Mouse (Mus musculus) kidney, embryonic 16.5 days (tissue): ENCODE measurements at regions not wholly inside any gene's neighbourhood (a gene's known extent, or its start where the extent isn't known, plus 50 kb on each side); places are given as distances from the start of the nearest gene placed in this dataset.
A peak's percentile ranks its signal among the peaks of the same experiment; 100 is the strongest.

ENCODE experiments used
- ATAC-seq: fragments of 200-750 bp; cut with Nextera tagmentation; 2 replicates; pipeline ENCODE4 v1.8.0; 2017; ENCODE audit warnings: moderate TSS enrichment; ENCODE audit not compliant: low FRiP score, low TSS enrichment
- H3K27ac ChIP-seq: fragments of 300-500 bp; sonication (generic); 2 replicates; pipeline ENCODE4 v1.5.1; 2014; ENCODE audit warnings: low read length
- H3K27me3 ChIP-seq: fragments of 300-500 bp; sonication (generic); 2 replicates; pipeline ENCODE4 v1.6.1; 2014; ENCODE audit warnings: low read length, control low read depth, mixed read lengths; ENCODE audit not compliant: insufficient read depth
- H3K36me3 ChIP-seq: fragments of 300-500 bp; sonication (generic); 2 replicates; pipeline ENCODE4 v1.6.1; 2014; ENCODE audit warnings: low read length, control low read depth, mixed read lengths; ENCODE audit not compliant: insufficient read depth
- H3K4me1 ChIP-seq: fragments of 300-500 bp; sonication (generic); 2 replicates; pipeline ENCODE4 v1.6.1; 2014; ENCODE audit warnings: low read length, control low read depth, mixed read lengths; ENCODE audit not compliant: insufficient read depth
- H3K4me2 ChIP-seq: fragments of 300-500 bp; sonication (generic); replicated peaks from 2 replicates; pipeline ENCODE4 v1.6.1; 2014; ENCODE audit warnings: low read depth, low read length
- H3K4me3 ChIP-seq: fragments of 300-500 bp; sonication (generic); 2 replicates; pipeline ENCODE4 v1.5.1; 2014; ENCODE audit warnings: mild to moderate bottlenecking, low read length
- H3K9ac ChIP-seq: fragments of 300-500 bp; sonication (generic); replicated peaks from 2 replicates; pipeline ENCODE4 v1.6.1; 2014; ENCODE audit warnings: low read length
- H3K9me3 ChIP-seq: fragments of 300-500 bp; sonication (generic); 2 replicates; pipeline ENCODE4 v1.6.1; 2016; ENCODE audit warnings: low read length, control low read depth
- WGBS: fragments of 180-500 bp; shearing (Covaris S2); extraction: QIAGEN DNeasy Blood & Tissue Kit; methylation state at CpG from one replicate; pipeline ENCODE4 v1.1.7; 2014; 5-methylcytosine and 5-hydroxymethylcytosine counted together

DNA sequence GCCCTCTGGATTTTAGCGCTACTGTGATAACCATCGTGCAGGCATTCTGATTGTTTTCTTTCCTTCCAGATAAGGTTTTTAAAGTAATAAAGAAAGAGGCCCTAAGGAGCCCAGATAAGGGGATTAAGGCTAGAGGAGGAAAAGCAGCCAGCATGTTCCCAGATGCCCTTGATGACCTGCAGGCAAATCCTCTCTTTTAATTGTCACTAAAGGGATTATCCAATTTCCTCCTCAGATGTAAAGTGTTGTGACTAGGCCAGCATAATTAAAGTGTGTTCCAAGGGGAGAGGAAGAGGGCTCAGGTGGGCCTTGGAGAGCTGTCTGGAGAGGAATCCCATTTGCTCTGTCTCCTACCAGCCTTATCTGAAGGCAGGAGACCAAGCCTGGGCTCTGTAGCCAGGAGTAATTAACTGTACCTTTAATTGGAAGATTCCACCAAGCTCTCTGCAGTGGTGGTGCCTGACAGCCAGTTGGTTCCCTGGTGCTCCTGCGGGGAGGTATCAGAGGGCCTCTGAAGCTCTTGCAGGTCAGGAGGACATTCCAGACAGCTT is 644.2 kb downstream of the Tbc1d22a start:
- Histone ChIP-seq H3K4me3 (no peak overlapping the region), H3K36me3 (no peaks in the 10 kb centered on the region), H3K27ac (no peak overlapping the region), H3K27me3 (no peaks in the 10 kb centered on the region), H3K9ac (no peak overlapping the region), H3K4me1 (no peaks in the 10 kb centered on the region), H3K4me2 (no peak overlapping the region), H3K9me3 (no peaks in the 10 kb centered on the region)
- no peak for ATAC-seq
- 36% methylated on average over 3 of the region's 3 CpGs for WGBS

GRCm38 (mm10) chr15:86875721-86876309 is 661.6 kb downstream of the Tbc1d22a start:
- peak overlapping the region; percentile 5; the same call in 1 of the 2 replicates for H3K4me3 ChIP-seq
- no peak overlapping the region for H3K27ac ChIP-seq
- no peaks in the 10 kb centered on the region for H3K27me3 ChIP-seq
- no peak overlapping the region for H3K9ac ChIP-seq
- H3K4me1 ChIP-seq, result peaks cover 5% of the 10 kb centered on the region
- no peaks in the 10 kb centered on the region for H3K9me3 ChIP-seq
- H3K36me3 ChIP-seq, result no peaks in the 10 kb centered on the region
- 6% methylated on average over 7 of the region's 7 CpGs for WGBS
- peak overlapping the region; percentile 38 for H3K4me2 ChIP-seq
- peak; percentile 49; the same call in 1 of the 2 replicates for ATAC-seq

DNA sequence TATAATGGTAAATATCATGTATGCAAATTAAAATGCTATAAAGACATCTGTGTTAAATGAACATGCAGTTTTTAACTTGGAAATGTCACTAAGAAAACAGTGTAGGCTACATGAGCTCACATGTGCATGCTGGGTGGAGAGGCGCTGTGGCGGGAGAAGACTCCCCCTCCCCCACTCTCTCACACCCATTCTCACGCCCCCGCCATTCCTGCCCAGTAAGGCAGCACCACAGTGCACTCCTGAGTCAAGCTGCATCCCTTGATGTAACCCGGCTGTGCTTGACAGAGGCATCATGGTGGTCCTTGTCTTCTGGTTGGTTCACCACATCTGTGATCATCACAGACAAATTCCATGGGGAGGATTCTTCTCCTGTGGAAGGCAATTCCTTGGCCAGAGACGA is 647.1 kb upstream of the Fam19a5 start:
- no peaks in the 10 kb centered on the region for H3K36me3 ChIP-seq
- H3K9ac ChIP-seq, result no peak overlapping the region
- no peaks in the 10 kb centered on the region for H3K9me3 ChIP-seq
- H3K4me3 ChIP-seq, result no peak overlapping the region
- H3K27me3 ChIP-seq, result no peaks in the 10 kb centered on the region
- no peak overlapping the region for H3K4me2 ChIP-seq
- no peaks in the 10 kb centered on the region for H3K4me1 ChIP-seq
- 35% methylated on average over 6 of the region's 6 CpGs for WGBS
- ATAC-seq, result peak; percentile 54; the same call in 1 of the 2 replicates
- H3K27ac ChIP-seq, result no peak overlapping the region

DNA sequence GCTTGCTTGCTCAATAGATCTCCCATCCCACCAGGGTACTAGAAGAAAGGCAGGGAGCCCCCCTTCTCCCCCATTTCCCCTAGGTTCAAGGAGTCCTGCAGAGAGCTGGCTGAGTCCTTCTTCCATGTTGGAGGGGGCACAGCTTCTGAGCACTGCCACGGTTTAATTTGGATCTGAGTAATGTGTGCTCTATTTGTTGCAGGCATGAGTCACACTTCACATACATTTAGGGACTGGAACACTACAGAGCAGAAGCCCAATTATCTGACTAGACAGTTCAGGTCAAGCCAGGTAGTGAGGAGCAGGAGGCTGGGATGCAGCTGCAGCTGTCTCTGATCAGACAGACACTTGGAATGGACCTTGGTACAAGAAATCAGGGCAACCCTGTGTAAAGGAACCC is 644.1 kb upstream of the Fam19a5 start:
- Histone ChIP-seq H3K9me3 (no peaks in the 10 kb centered on the region), H3K27ac (no peak overlapping the region), H3K4me3 (no peak overlapping the region), H3K9ac (no peak overlapping the region), H3K27me3 (no peaks in the 10 kb centered on the region), H3K36me3 (no peaks in the 10 kb centered on the region), H3K4me1 (no peaks in the 10 kb centered on the region), H3K4me2 (no peak overlapping the region)
- WGBS, result 76% methylated on average over 1 of the region's 1 CpGs
- ATAC-seq, result no peak

GRCm38 (mm10) chr15:86903006-86903405 is 641.1 kb upstream of the Fam19a5 start:
- H3K9ac ChIP-seq, result no peak overlapping the region
- 34% methylated on average over 3 of the region's 3 CpGs for WGBS
- no peak overlapping the region for H3K27ac ChIP-seq
- no peak overlapping the region for H3K4me2 ChIP-seq
- ATAC-seq, result no peak
- H3K27me3 ChIP-seq, result no peaks in the 10 kb centered on the region
- no peaks in the 10 kb centered on the region for H3K4me1 ChIP-seq
- H3K4me3 ChIP-seq, result no peak overlapping the region
- no peaks in the 10 kb centered on the region for H3K9me3 ChIP-seq
- H3K36me3 ChIP-seq, result no peaks in the 10 kb centered on the region

- Histone ChIP-seq H3K4me1 (no peaks in the 10 kb centered on the region), H3K4me3 (no peak overlapping the region), H3K4me2 (no peak overlapping the region), H3K9me3 (no peaks in the 10 kb centered on the region), H3K9ac (no peak overlapping the region), H3K27ac (no peak overlapping the region), H3K36me3 (no peaks in the 10 kb centered on the region), H3K27me3 (no peaks in the 10 kb centered on the region)
- no peak for ATAC-seq
- 85% methylated on average over 3 of the region's 3 CpGs for WGBS
Observed at GRCm38 (mm10) chr15:86913276-86913675, 630.8 kb upstream of the Fam19a5 start.

GRCm38 (mm10) chr15:86917891-86918290 is 626.2 kb upstream of the Fam19a5 start:
- no peak for ATAC-seq
- Histone ChIP-seq H3K9me3 (no peaks in the 10 kb centered on the region), H3K4me3 (no peak overlapping the region), H3K36me3 (no peaks in the 10 kb centered on the region), H3K4me2 (no peak overlapping the region), H3K27ac (no peak overlapping the region), H3K27me3 (no peaks in the 10 kb centered on the region), H3K4me1 (no peaks in the 10 kb centered on the region), H3K9ac (no peak overlapping the region)
- whole genome bisulfite sequencing, result 89% methylated on average over 8 of the region's 8 CpGs

DNA sequence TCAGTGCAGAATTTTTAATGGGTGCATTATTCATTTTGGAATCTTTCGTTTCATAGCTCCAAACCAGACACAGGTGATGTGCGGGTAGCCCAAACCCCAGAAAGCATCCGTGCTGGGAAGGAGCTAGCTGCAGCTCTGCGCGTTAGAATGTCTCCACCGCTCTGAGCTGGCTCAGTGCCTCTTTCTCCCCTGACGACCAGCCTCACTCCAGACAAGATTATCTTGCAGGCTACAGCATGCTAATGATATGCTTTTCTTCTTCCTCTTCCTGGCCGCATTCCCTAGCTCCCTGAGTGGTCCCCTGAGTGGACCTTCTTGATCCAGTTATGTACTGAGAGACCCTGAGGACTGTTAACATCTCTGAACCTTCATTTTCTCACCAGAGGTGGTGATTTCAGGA is 624.4 kb upstream of the Fam19a5 start:
- Histone ChIP-seq H3K4me3 (no peak overlapping the region), H3K9me3 (no peaks in the 10 kb centered on the region), H3K4me2 (no peak overlapping the region), H3K4me1 (no peaks in the 10 kb centered on the region), H3K27ac (no peak overlapping the region), H3K27me3 (no peaks in the 10 kb centered on the region), H3K36me3 (no peaks in the 10 kb centered on the region), H3K9ac (no peak overlapping the region)
- ATAC-seq, result no peak
- 67% methylated on average over 8 of the region's 8 CpGs for WGBS

DNA sequence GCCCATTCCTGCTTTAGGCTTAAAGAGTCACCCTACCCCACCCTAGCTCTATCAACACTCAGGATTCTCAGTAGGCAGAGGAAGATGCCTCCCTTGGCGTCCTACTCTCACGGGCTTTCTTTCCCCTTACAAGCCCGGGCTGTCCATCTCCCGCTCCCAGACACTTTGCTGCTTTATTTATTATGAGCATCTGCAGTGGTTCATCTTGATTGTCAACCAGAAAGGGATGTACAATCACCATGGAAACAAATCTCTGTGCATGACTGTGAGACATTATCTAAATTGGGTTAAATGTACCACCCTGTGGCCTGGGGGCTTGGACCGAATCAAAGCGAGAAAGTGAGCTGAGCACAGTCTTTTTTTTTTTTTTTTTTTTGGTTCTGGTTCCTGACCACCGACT is 623.9 kb upstream of the Fam19a5 start:
- Histone ChIP-seq H3K27ac (no peak overlapping the region), H3K36me3 (no peaks in the 10 kb centered on the region), H3K4me1 (no peaks in the 10 kb centered on the region), H3K9me3 (no peaks in the 10 kb centered on the region), H3K9ac (no peak overlapping the region), H3K4me3 (no peak overlapping the region), H3K4me2 (no peak overlapping the region), H3K27me3 (no peaks in the 10 kb centered on the region)
- ATAC-seq, result no peak
- 52% methylated on average over 7 of the region's 7 CpGs for WGBS

DNA sequence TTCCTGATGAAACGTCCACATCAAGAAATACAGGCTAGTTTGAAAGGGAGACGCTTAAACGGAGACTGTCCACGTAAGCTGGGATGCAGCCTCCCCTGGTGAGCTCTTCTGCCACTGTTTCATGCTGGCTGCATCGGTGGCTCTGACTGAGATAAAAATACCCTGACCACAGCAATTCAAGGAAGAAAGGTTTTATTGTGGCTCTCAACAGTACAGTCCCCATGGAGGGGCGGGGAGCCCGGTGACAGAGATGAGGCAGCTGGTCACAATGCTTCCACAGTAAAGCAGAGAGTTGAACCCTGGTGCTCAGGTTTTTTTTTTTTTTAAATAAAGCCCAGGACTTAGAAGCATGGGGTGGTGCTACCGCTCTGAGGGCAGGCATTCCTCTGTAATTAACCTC is 622.7 kb upstream of the Fam19a5 start:
- Histone ChIP-seq H3K4me3 (no peak overlapping the region), H3K36me3 (no peaks in the 10 kb centered on the region), H3K27ac (no peak overlapping the region), H3K9me3 (no peaks in the 10 kb centered on the region), H3K9ac (no peak overlapping the region), H3K27me3 (no peaks in the 10 kb centered on the region), H3K4me2 (no peak overlapping the region), H3K4me1 (0 out of 2 replicates have a peak, but pooled peaks cover 3% of the 10 kb centered on the region)
- whole genome bisulfite sequencing, result 10% methylated on average over 8 of the region's 8 CpGs
- no peak for ATAC-seq
